Mouse (Mus musculus): ENCODE data around the gene Pnpo. TPM values are rescaled to one million over a fixed set of nuclear protein-coding genes. Genes with fewer than 3 reads are reported as not detected.

Pnpo gene
- total and polyA plus RNA-seq, 2 experiments from 2014 or later = 26.9 to 37.4 TPM

DNA sequence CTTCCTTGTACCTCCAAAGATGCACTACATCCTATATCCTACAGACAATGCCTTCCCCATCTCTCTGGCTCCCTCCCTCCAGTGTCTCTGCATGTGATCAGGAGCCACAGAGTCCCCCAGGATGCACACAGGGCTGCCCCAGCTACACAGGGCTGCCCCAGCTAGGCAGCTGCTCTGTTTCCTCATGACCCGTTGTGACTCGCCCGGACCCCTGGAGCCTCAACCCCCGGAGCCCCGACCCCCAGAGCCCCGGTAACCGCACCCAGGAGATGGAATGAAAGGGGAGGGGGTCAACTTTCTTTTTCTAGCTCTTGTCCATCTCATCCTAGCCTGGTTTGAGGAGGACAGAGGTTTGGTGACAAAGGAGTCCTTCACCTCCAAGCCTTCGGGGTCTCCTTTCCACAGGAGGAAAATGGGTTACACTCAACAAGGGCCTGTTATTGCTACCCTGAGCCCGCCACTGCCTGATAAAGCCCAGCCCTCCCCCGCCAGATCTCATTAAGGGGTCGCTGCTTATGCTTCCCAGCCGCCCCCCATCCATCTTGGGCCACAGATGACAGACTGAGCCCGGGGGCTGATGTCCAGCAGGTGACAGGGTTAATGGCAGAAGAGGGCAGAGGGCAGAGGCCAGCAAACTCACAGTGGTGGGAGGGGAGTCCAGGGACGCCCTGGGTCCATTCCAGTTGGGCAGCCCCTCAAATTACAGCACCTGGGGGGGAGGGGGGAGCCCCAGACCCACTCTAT is 51.8 kb downstream of the Pnpo start:
- ATAC-seq (ENCODE audit: low FRiP score) (no peak), DNase-seq (ENCODE audit: low spot score) (no peak)
- Histone ChIP-seq H3K4me3 (ENCODE audit: low read depth, low read length) (no peak overlapping the region), H3K9ac (replicated peaks; ENCODE audit: low read length, poor library complexity, severe bottlenecking) (no peak overlapping the region), H3K36me3 (ENCODE audit: insufficient read depth, low read length) (no peaks in the 10 kb centered on the region), H3K27ac (ENCODE audit: low read depth, low read length) (no peak overlapping the region), H3K9me3 (ENCODE audit: low read length) (no peaks in the 10 kb centered on the region), H3K4me2 (ENCODE audit: low read depth, low read length, poor library complexity, severe bottlenecking) (no peak overlapping the region), H3K27me3 (ENCODE audit: insufficient read depth, low read length) (no peaks in the 10 kb centered on the region), H3K4me1 (ENCODE audit: insufficient read depth, low read length) (no peaks in the 10 kb centered on the region)
- WGBS = 65% methylated on average over 13 of the region's 14 CpGs
- no peak for TF ChIP-seq CTCF (IDR thresholded peaks at IDR 0.05)

Other genes with a start within 250 kb of the Pnpo start
- 61.6 and 61.9 TPM in 2 replicates for gene Snx11, start 166.4 kb downstream of the Pnpo start, total RNA-seq (2014; rRNA removed)
- 36.6 and 38.9 TPM in 2 replicates for gene Snx11, start 166.4 kb downstream of the Pnpo start, polyA plus RNA-seq (2015; fragmentation: Nextera tagmentation; extraction: Ambion mirVana)
- gene Cbx1, start 154.9 kb downstream of the Pnpo start, total RNA-seq (2014; rRNA removed) = 29.0 and 38.1 TPM in 2 replicates
- 47.6 and 53.2 TPM in 2 replicates for gene Cbx1, start 154.9 kb downstream of the Pnpo start, polyA plus RNA-seq (2015; fragmentation: Nextera tagmentation; extraction: Ambion mirVana)
- gene Nfe2l1, start 114.0 kb downstream of the Pnpo start, total RNA-seq (2014; rRNA removed) = 86.0 and 88.0 TPM in 2 replicates
- 64.5 and 68.9 TPM in 2 replicates for gene Nfe2l1, start 114.0 kb downstream of the Pnpo start, polyA plus RNA-seq (2015; fragmentation: Nextera tagmentation; extraction: Ambion mirVana)
- 12.7 and 12.9 TPM in 2 replicates for gene Copz2, start 94.1 kb downstream of the Pnpo start, total RNA-seq (2014; rRNA removed)
- 16.7 and 20.3 TPM in 2 replicates for gene Copz2, start 94.1 kb downstream of the Pnpo start, polyA plus RNA-seq (2015; fragmentation: Nextera tagmentation; extraction: Ambion mirVana)
- gene Cdk5rap3, start 27.5 kb downstream of the Pnpo start, total RNA-seq (2014; rRNA removed) = 43.6 and 48.3 TPM in 2 replicates
- 83.9 and 85.1 TPM in 2 replicates for gene Cdk5rap3, start 27.5 kb downstream of the Pnpo start, polyA plus RNA-seq (2015; fragmentation: Nextera tagmentation; extraction: Ambion mirVana)
- gene Prr15l, start 15.9 kb downstream of the Pnpo start, total RNA-seq (2014; rRNA removed) = 0.27 TPM in 1 of 2 replicates, not detected in the other
- gene Prr15l, start 15.9 kb downstream of the Pnpo start, polyA plus RNA-seq (2015; fragmentation: Nextera tagmentation; extraction: Ambion mirVana) = 0.51 and 0.56 TPM in 2 replicates
- gene Sp2, start 39.0 kb upstream of the Pnpo start, total RNA-seq (2014; rRNA removed) = 5.2 and 5.9 TPM in 2 replicates
- 13.4 and 13.7 TPM in 2 replicates for gene Sp2, start 39.0 kb upstream of the Pnpo start, polyA plus RNA-seq (2015; fragmentation: Nextera tagmentation; extraction: Ambion mirVana)
- gene Sp6, start 69.4 kb upstream of the Pnpo start, total RNA-seq (2014; rRNA removed) = 0.33 and 1.1 TPM in 2 replicates
- 0.43 and 0.51 TPM in 2 replicates for gene Sp6, start 69.4 kb upstream of the Pnpo start, polyA plus RNA-seq (2015; fragmentation: Nextera tagmentation; extraction: Ambion mirVana)
- 19.6 and 22.3 TPM in 2 replicates for gene Scrn2, start 86.0 kb upstream of the Pnpo start, total RNA-seq (2014; rRNA removed)
- 11.1 and 11.9 TPM in 2 replicates for gene Scrn2, start 86.0 kb upstream of the Pnpo start, polyA plus RNA-seq (2015; fragmentation: Nextera tagmentation; extraction: Ambion mirVana)
- 1.4 and 2.7 TPM in 2 replicates for gene Lrrc46, start 97.4 kb upstream of the Pnpo start, total RNA-seq (2014; rRNA removed)
- gene Lrrc46, start 97.4 kb upstream of the Pnpo start, polyA plus RNA-seq (2015; fragmentation: Nextera tagmentation; extraction: Ambion mirVana) = 2.4 and 3.3 TPM in 2 replicates
- 42.1 and 67.7 TPM in 2 replicates for gene Mrpl10, start 97.6 kb upstream of the Pnpo start, total RNA-seq (2014; rRNA removed)
- gene Mrpl10, start 97.6 kb upstream of the Pnpo start, polyA plus RNA-seq (2015; fragmentation: Nextera tagmentation; extraction: Ambion mirVana) = 56.6 and 63.7 TPM in 2 replicates
- 12.6 and 14.6 TPM in 2 replicates for gene Osbpl7, start 106.6 kb upstream of the Pnpo start, total RNA-seq (2014; rRNA removed)
- 10.7 and 13.9 TPM in 2 replicates for gene Osbpl7, start 106.6 kb upstream of the Pnpo start, polyA plus RNA-seq (2015; fragmentation: Nextera tagmentation; extraction: Ambion mirVana)
- gene Tbx21, start 171.3 kb upstream of the Pnpo start, total RNA-seq (2014; rRNA removed) = 0.11 and 0.24 TPM in 2 replicates
- 0.14 and 0.15 TPM in 2 replicates for gene Tbx21, start 171.3 kb upstream of the Pnpo start, polyA plus RNA-seq (2015; fragmentation: Nextera tagmentation; extraction: Ambion mirVana)
- gene Tbkbp1, start 207.5 kb upstream of the Pnpo start, total RNA-seq (2014; rRNA removed) = 43.9 and 45.3 TPM in 2 replicates
- gene Tbkbp1, start 207.5 kb upstream of the Pnpo start, polyA plus RNA-seq (2015; fragmentation: Nextera tagmentation; extraction: Ambion mirVana) = 9.5 and 10.3 TPM in 2 replicates
- 104 and 118 TPM in 2 replicates for gene Kpnb1, start 243.9 kb upstream of the Pnpo start, total RNA-seq (2014; rRNA removed)
- 23.0 and 25.0 TPM in 2 replicates for gene Kpnb1, start 243.9 kb upstream of the Pnpo start, polyA plus RNA-seq (2015; fragmentation: Nextera tagmentation; extraction: Ambion mirVana)

Measured in midbrain, postnatal 0 days (tissue).